Mouse (Mus musculus): ENCODE results near the gene Fthl17c.
"Not testable (repeated sequence)": the region's sequence is repeated elsewhere in the genome, so short reads cannot be mapped to it uniquely, and the experiment has no call there.

Fthl17c gene

GRCm38 (mm10) chrX:8976459-8976858 lies at the start of gene Fthl17c:
Fthl17c (minus strand) TSS chrX:8976559.
- DNase-seq = not testable (repeated sequence)

- DNase-seq = no peak
Observed at GRCm38 (mm10) chrX:9019481-9019880, 43.1 kb upstream of the Fthl17c start.

- no peak for DNase-seq
Observed at GRCm38 (mm10) chrX:9016079-9016478, 39.7 kb upstream of the Fthl17c start.

- not testable (repeated sequence) for DNase-seq
Observed at GRCm38 (mm10) chrX:8986655-8987054, 10.3 kb upstream of the Fthl17c start, which contains the start of gene Fthl17d. Fthl17d (minus strand) TSS chrX:8986755.

GRCm38 (mm10) chrX:8964618-8965017 lies 11.7 kb downstream of the Fthl17c start:
- DNase-seq = not testable (repeated sequence)

- DNase-seq = not testable (repeated sequence)
Observed at GRCm38 (mm10) chrX:8962875-8963274, 13.5 kb downstream of the Fthl17c start, which contains the start of gene Fthl17b. Fthl17b (minus strand) TSS chrX:8962975.

GRCm38 (mm10) chrX:8948130-8948805 lies 28.1 kb downstream of the Fthl17c start:
- DNase-seq = peak; percentile 32 to 37

GRCm38 (mm10) chrX:8944041-8944440 lies 32.3 kb downstream of the Fthl17c start:
- no peak for DNase-seq

GRCm38 (mm10) chrX:8927308-8927707 lies 49.1 kb downstream of the Fthl17c start:
- no peak for DNase-seq

All from B cell, adult 2 months (primary cell).